Mouse (Mus musculus) neutrophil, adult 5-6 weeks (primary cell): ENCODE data around the gene Git1. TPM values are rescaled to one million over a fixed set of nuclear protein-coding genes. Genes with fewer than 3 reads are reported as not detected.

Source experiments
- ATAC-seq: fragments of 151-379, 151-347 bp; 2 replicates; pipeline ENCODE4 v1.8.0; 2017; ENCODE audit warnings: mild to moderate bottlenecking, moderate TSS enrichment; ENCODE audit not compliant: insufficient number of reproducible peaks, poor library complexity, low FRiP score, severe bottlenecking; ENCODE audit errors: extremely low read depth
- total RNA-seq: library from RNA; stranded (forward); fragments of 200-1000 nt; gene quantifications from 2 replicates; pipeline ENCODE4 v1.2.3, GENCODE M21; 2017

The Git1 gene
- total RNA-seq, 1 experiment from 2014 or later: 22.3 TPM

DNA sequence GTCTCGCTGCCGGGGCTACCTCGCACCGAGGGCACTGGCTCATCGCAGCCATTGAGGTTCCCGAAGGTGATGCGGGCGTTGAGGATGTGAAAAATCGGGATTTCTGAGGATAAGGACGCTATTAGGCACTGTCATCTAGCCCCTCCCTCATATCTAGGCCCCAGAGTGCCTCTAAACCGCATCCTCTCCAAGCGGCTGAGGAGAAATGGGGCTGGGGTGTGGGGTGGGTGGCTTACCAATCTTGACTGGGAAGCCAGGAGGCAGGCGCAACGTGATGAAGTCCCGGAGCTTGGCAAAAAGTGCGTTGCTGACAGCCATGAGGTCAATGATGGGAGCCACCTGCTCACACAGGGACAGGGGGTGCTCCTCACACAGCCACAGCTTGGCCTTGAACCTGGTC lies 20.6 kb upstream of the Git1 start:
- ATAC-seq: no peak

DNA sequence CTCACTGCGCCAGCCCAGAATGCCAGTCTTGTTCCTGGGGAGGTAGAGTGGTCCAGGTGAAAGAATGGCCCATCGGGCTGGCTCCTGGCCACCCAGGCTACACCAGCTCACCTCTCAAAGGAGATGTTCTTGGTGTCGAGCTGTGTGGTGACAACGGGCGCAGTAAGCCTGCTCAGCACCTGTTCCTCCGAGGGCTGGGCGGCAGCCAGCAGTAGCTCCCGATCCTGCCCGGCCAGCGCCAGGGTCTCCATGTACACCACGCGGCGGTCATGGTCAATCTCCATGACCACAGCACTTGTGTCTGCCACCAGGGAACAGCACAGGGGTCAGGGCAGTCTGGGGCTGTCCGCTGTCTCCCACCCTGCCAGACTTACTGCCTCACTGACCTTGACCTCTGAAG lies 17.1 kb upstream of the Git1 start:
- ATAC-seq: no peak

DNA sequence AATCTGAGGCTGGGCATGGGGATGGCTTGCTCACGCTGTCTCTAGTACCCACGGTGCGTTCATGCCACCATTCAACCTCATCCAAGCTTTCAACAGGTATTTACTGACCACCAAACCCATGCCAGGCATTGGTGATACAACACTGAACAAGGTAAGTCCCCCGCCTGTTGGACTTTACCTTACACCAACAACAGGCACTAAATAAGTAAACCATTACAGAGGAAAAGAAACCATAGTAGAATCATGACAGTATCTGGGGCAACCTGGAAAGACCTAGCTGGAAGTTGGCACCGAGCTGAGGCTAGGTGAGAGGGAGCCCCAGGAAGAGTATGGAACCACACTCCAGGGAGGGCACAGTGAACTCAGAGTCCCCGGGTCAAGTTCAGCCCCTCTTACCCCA lies 16.5 kb upstream of the Git1 start:
- no peak for ATAC-seq

DNA sequence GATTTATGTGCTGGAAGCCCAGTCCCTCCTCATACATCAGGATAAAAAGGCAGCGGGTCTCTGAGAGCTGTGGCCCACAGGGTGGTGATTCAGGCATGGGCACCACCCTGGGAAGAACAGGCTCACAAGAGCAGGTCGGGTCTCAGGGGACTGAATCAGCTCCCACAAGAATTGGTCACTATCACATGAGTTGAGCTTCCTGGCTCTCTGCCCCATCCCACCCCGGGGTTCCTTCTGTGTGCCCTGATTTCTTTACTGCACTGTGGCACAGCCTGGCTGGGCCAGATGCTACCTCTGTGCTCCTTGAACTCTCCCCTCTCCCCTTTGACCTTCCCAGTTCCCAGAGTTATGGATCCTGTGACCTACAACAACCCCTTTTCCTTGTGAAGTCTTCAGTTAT lies 10.3 kb upstream of the Git1 start:
- no peak for ATAC-seq

DNA sequence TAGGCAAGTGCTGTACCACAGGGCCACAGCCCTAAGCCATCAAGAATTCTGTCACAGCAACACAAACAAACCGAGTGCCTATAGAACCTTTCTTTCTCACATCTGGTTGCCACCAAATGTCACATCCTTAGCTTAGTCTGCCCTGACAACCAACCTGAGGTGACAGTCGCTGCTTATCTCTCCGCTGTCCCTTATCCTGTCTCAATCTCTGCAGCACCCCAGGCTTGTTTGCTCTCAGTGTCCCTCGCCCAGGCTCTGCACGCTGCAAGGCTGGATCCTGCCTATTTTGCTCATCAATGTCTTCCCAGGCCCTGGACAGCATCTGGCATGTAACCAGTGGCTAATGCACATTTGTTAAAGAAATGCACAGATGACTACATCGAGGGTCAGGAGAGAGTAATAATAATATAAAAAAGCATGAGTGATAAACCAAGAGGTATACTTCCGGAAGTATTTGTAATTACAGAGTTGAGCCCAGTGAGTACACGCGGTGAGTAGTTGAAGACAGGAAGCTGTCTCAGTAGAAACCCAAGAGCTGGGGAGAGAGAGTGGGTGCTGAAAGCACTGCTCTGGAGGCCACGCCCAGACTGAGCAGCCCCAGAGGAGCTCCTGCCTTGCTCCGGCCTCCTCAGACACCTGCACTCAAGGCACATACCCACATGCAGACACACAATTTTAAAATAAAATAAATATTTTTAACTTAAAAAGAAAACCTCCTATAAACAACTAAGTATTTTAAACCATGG lies 9.7 kb upstream of the Git1 start:
- ATAC-seq: no peak

DNA sequence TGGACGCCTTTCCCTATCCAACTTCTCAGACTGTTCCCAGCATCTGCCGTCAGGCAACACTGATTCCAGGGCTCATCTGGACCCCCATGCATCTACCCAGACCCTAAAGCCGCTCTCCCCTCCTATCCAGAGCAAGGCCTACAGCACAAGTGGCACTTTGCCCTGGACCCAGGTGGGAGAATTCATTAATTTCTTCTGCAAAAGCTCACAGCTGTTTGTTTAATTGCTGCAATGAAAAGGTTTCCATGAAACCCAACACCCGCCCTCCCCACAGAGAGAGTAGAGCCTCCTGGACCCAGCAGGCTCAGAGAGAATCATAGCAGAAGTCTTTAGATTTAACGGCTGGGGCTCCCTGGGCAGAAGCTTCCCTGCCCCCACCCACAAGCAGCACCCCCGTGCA lies 8.1 kb upstream of the Git1 start:
- ATAC-seq: no peak

DNA sequence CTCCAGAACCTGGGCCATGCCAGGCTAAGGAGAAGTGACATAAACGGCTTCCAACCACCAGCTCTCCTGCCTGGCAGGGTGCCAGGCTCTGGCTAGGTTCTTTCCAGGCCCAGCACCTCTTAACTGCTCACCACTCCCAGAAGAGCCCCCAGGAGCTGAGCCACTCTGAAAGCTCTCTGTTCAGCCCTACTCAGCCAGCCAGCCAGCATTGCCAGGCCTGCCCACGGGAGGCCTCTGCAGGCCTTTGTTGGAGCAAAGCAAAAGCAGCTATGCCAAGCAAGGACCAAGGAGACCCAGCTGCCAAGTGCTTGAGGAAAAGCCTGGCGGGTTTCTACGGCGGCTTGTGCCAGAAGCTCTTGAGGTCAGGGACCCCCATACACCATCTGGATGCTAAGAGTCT lies 6.6 kb upstream of the Git1 start:
- no peak for ATAC-seq

DNA sequence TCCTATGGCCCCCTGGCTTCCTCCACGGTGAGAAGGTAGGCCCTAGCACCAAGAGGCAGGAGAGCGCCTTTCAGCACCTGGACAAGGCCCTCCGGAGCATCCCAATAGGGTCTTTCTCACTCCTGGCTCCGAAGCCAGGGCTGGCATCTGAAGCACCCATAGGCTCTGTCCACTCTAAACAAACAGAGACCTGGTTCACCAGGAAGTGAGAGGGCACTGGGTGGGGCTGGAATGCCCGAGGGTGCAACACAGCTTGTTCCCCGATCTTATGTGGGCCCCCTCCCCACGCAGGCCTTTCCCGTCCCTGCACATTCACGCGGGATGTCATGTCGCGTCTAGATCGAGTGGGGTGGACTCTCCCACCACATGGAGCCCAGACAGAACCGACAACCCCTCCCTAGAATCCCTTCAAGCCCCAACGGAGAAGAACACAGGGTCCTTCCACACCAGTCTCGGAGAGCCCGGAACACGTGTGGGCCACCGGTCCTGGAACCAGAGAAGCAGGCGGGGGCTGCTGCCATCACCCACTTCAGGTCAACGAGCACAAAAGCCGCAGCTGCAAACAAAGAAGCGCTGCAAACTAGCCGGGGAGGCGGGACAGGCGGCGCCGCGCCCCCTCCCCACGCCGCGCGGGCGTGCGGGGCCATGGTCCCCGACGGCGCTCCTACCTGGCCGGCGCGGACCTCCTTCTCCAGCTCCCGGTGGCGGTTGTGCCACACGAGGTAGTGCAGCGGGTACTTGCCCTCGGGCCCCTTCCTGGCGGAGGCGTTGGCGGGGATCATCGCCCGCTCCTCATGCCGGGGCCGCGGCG lies 4.4 kb upstream of the Git1 start:
- no peak for ATAC-seq

DNA sequence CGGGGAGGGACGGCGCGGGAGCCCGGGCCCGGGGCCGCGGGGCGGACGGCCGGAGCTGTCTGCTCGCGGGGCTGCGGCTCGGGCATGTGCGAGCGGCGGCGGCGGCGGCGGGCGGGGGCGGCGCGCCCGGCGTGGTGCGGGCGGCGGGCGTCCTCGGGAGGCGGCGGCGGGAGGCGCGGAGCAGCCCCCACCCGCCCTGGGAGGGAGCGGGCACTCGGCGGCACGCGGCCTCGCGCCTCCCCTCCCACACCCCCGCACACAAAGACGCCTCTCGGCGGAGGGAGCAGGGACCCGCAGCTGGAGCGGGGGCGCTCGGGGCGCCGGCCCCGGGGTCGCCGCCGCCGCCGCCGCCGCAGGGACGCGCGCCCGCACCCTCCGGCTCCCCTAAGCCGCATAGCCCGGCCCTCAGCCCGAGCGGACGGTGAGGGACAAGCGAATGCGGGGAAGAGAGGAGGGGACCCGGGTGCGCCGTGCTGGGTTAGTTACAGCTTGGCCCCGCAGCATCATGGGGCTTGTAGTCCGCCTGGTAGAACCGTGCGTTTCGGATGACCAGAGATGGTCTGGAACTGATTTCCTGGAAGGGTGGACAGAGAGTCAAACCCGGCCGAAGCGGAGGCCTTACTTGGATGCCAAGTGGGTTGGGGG lies 3.6 kb upstream of the Git1 start, which contains the start of gene Ankrd13b:
Gene Ankrd13b (minus strand): TSS at position 88 of the 645 bp plus-strand sequence.
- no peak for ATAC-seq

DNA sequence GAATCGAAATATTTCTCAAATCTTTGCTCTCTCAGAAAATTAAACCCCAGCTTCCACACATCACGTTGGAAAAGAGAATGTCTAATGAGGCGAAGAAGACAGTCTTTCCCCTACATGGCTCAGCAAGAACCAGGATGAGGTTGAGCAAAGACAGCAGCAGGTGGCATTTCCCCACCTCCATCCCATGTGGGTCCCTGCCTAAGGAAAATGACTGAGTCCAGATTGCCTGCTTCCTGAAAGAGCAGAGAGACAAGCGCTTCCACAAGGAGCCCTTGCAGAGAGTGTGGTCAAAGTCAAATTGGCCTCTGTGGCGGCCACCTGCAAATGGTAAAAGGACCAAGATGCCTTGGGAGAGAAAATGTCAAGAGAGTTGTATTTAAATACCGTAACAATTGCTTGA lies 2.9 kb upstream of the Git1 start:
- ATAC-seq: no peak

DNA sequence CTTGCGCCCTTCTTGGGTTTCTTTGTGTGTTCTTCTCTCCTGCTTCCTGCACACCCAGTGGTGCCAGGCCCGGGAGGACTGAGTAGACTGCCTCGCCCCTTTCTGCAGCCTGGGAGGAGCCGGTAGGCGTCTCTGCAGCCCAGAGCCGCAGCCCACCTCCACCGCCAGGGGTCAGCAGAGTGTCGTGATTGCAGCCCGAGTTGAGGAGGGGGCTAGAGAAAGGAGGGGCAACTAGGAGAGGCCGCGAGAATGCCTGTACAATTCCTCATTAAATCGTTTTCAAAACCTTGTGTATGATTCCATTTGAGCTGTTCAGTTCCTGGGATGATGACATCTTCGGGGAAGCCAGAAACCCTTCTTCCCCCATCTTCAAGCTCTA lies 2.2 kb upstream of the Git1 start:
- ATAC-seq: peak; percentile 58

DNA sequence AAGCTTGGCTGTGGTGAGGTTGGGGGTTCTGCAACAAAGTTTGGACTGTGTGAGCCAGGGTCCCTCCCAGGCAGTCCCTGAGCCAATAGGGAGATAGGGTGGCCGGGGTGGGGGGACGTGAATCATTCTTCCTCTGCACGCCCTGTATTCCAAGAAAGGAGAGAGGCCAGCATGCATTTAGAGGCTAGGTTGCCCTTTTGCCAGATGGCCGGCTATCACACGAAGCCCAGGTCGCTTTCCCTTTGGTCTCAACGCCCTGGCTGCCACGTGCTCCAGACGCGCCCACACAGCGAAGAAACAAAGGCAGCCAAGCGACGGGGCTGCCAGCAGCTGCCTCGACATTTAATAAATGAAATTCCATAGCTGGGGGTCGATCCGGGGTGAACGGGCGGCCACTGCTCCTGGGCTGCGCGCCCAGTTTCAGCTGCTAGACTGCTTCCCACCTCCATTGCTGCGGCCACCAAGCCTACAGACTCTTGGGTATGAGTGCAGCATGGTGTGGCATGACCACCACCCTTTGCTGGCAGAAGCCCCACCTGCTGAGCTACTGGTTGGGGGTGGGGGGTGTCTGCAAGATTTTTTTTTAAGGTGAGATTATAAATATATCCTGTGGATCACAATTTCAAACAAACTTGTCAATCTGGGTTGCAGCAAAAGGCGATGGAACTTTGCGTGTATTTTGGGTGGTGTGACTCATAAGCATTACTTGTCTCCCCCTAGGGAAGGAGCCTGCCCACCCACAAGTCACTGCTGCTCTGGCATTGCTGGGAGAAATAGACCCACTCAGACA lies 1.7 kb upstream of the Git1 start:
- ATAC-seq: no peak

DNA sequence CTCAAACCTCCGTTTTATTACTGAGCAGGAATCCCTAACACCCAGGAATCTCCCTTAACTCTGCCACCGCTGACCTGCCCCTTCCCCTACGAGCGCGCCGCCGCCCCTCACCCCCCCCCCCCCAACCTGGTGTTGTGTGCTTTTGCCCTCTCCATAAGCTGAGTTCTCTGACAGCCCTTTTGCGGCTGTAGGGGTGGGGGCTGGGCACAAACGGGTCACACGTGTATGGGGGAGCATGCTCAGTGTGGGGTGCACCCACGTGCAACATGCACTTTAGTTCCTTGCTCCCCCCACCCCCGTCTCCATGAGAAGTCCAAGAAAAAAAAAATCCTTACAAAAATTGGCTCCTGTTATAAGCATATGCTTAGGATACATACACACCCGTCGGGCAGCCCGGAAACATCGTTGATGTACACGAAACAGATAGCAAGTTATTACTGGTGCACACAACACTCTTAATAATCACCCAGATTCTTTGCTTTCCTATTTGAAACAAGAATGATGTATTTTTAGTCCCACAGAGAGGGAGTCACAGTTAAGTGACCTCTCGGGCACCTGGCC lies 971 bp upstream of the Git1 start:
- ATAC-seq: no peak

DNA sequence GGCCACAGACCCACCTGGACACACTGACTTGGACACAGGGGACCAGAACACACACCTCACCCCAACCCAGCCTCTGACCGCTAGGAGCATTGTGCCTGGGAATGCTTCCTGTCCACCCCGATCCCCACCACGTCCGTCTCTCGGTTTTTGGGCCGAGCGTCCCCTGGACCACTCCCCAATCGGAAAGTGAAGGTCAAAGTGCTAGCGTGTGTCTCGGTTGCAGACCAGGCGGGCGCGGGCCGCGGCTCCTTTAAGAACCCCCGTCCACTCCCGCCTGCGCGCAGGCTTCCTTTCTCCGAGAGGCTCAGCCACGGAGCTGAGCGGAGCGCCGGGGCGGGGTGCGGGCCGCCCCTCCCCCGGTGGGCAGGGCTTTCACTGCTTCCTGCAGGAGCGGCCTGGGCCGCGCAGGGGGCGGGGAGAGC lies 440 bp upstream of the Git1 start:
- peak; percentile 64 for ATAC-seq

DNA sequence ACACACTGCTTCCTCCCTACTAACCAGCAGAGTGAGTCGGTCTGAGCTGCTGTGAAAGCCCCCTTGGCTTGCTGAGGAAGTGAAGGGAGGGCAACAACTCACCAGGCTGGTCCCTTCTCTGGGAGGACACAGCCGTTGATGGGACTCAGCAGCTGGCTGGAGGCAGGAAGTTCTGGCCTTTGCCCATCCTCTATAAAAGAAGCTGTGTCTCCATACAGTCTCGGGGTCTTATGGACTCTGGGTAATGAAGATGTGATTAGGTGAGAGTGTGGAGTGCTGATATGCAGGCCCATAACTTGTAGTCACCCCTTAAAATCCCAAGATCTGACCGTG lies 948 bp downstream of the Git1 start:
- ATAC-seq: no peak

DNA sequence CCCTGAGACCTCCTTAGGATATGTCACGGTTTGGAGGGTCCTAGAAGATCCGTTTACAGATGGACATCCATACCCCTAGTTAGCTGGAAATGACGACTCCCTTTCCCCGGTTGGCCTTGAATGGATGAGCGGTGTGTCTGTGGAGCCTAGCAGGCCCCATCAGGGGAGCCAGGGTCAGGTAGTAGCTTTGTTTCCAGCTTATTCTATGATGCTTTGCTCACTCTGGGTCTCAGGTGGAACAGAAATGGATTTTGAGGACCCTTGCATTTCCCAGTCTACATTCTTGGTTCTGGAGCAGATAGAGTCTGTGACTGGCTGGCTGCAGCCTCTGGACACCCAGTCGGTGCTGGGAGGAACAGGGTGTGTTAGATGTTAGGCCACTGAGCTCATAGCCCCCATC lies 1.4 kb downstream of the Git1 start:
- ATAC-seq: no peak

DNA sequence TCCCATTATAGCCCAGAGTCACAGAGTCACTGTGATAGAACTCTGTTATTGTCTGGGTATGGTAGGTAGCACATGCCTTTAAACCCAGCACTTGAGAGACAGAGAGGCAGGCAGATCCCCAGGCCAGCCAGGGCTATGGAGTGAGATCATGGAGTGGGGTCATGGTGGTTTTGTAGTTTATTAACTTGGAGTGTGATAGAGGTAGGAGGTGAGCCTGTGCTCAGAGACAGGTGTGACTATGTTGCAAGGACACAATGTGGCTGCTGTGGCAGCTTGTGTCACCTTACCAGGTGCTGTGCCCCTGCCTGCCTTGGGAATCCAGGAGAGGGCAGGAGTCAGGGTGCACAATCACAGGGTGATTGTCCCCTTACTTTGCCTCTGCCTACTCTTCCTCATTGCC lies 2.1 kb downstream of the Git1 start:
- no peak for ATAC-seq

DNA sequence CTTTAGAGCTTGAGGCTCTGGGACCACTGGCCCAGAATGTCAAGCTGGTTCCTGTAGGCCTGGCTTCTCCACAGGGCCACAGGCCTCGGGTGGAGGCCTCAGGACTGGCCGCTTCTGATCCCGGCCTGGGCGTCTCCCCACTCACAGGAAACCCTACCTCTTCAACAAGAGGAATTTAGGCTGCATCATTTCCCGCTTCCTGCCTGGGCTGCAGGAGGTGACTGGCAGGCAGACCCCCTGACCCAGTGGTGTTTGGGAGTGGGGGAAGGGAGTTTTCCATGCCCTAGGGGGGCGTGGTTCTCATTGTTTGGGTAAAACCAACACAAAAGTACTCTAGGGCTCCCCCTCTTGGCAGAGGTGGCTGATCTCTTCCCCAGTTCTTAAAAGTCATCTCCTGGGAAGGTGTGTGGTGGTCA lies 4.0 kb downstream of the Git1 start:
- ATAC-seq: no peak

DNA sequence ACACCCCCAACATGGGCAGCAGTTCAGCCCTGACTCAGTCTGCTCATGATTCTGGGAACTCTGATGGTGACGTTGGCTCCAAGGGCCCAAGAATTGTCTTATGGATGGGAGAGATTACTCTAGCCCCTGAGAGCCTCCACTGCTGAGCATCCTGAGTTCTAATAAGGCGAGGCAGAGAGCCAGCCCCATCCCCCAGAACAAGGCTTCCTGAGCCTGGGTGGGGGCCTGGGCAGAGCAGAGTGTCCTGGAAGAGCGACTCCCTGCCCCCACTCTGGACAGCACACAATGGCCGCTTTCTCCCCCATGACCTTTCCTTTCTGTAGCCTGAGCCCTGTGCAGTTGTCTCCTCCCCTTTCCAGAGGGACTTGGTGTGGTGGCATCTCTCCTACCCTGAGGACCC lies 4.5 kb downstream of the Git1 start:
- no peak for ATAC-seq
